Mouse (Mus musculus): ENCODE results near the gene Dnajc15. TPM values are rescaled to one million over a fixed set of nuclear protein-coding genes. Genes with fewer than 3 reads are reported as not detected.
A peak's percentile ranks its signal among the peaks of the same experiment; 100 is the strongest.

The Dnajc15 gene
- 12.3 and 21.6 TPM in 2 replicates for polyA plus RNA-seq (2012; rRNA removed)

DNA sequence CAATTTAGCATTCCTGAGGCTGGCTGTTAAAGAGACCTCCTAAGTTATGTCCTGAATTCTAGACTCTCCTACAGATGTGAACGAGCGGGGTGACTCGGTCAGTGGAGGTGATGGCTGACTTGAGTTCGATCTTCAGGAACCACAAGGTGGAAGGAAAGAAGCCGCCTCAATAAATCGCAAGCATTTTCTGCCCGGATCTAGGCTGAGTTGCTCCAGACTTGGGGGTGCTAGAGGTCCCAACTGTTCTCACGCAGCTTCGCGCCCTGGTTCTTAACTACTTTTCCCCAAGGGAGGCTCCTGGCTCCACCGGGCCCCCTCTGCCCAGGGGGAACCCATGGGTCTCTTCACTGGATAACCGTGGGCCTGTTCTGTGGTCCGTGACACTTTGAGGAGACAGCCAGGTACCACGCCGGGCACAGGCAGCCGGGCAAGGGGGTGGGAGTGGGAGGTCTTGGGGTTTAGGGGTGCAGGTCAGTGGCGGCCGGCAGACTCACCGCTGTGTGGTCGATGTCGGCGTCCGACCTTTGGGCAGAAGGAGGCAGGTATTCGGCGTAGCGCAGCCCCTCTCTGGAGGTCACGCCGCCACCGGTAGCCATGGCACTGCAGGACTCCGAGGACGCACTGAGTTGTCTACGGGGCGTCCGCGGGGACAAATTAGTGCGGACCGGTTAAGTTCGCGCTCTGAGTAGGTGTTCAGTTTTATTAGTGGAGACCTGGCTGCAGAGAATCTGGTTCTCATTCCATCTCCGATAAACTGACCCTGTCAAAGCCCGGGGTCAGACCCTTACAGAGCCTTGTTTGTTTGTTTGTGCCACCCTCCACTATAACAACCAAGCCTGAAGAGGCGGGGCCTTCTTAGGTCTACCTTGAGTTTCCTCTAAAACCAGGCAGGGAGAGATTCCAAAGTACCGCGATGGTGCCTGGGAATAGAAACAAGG, at the start of gene Dnajc15:
Gene Dnajc15 (minus strand): TSS at position 822 of the 938 bp plus-strand sequence.
- Histone ChIP-seq H3K27ac (ENCODE audit: control insufficient read depth, insufficient read depth, low read length) (peak within 1 kb of the TSS; percentile 67; the same call in 1 of the 2 replicates), H3K4me1 (replicated peaks; ENCODE audit: control insufficient read depth, insufficient read depth, low read length) (peaks cover 10% of the 10 kb centered on the region), H3K36me3 (ENCODE audit: control insufficient read depth, insufficient read depth, low read length) (no peaks in the 10 kb centered on the region; the same call in 1 of the 2 replicates), H3K27me3 (ENCODE audit: control insufficient read depth, insufficient read depth, low read length) (no peaks in the 10 kb centered on the region), H3K4me3 (ENCODE audit: control insufficient read depth, insufficient read depth, low read length) (peak within 1 kb of the TSS; percentile 89)
- WGBS: 2% methylated on average over 44 of the region's 44 CpGs
- TF ChIP-seq CTCF (IDR thresholded peaks at IDR 0.05; ENCODE audit: borderline replicate concordance, control insufficient read depth, extremely low read depth, insufficient read depth, low read length, poor library complexity) (no peak), POLR2A (IDR thresholded peaks at IDR 0.05; ENCODE audit: control insufficient read depth, extremely low read depth, insufficient read depth, low read length, poor library complexity) (peak; percentile 54)
- peak; percentile 89 for DNase-seq

DNA sequence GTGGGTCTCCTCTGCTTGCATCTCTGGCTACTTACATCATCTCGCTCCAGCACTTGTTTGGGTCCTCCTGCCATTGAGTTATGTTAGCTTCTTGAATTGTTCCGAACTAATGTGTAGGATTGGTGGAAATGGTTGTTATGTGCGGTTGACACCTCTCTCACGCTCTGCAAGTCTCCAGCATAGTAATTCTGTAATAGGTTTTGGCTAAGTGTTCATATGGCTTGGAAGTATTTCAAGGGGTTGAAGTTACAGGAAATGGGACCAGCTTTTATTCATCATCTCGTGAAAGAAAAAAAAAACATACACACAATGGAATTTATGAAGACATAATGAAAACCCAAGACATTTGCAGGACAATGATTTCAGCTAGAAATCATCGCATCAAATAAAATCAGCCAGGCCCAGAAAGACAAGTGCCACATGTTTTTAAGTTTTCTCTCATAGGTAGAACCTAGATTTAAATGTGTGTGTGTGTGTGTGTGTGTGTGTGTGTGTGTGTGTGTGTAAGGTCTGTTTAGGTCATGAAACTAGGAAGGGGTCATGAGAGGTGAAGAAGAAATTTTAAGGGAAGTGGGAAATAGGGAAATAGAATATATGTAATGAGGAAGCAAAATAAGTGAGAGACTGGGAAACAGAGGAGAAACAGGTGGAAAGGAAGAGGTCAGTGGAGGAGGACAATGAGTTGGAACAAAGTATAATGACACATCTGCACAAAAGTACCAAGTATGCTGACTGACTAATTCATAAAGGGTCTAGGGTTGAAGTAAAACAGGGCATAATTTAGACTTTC, 48.3 kb upstream of the Dnajc15 start:
- WGBS: 86% methylated on average over 6 of the region's 6 CpGs
- H3K4me1 ChIP-seq (replicated peaks; ENCODE audit: control insufficient read depth, insufficient read depth, low read length): no peaks in the 10 kb centered on the region; the same call in 1 of the 2 replicates
- H3K27me3 ChIP-seq (ENCODE audit: control insufficient read depth, insufficient read depth, low read length): no peaks in the 10 kb centered on the region
- peaks cover 14% of the 10 kb centered on the region for H3K36me3 ChIP-seq (ENCODE audit: control insufficient read depth, insufficient read depth, low read length)
- no peak for TF ChIP-seq POLR2A (IDR thresholded peaks at IDR 0.05; ENCODE audit: control insufficient read depth, extremely low read depth, insufficient read depth, low read length, poor library complexity)
- no peak for TF ChIP-seq CTCF (IDR thresholded peaks at IDR 0.05; ENCODE audit: borderline replicate concordance, control insufficient read depth, extremely low read depth, insufficient read depth, low read length, poor library complexity)
- DNase-seq: no peak
- H3K4me3 ChIP-seq (ENCODE audit: control insufficient read depth, insufficient read depth, low read length): no peak overlapping the region
- no peak overlapping the region for H3K27ac ChIP-seq (ENCODE audit: control insufficient read depth, insufficient read depth, low read length)

GRCm38 (mm10) chr14:77921641-77922040, 46.7 kb upstream of the Dnajc15 start:
- TF ChIP-seq POLR2A (IDR thresholded peaks at IDR 0.05; ENCODE audit: control insufficient read depth, extremely low read depth, insufficient read depth, low read length, poor library complexity): no peak
- TF ChIP-seq CTCF (IDR thresholded peaks at IDR 0.05; ENCODE audit: borderline replicate concordance, control insufficient read depth, extremely low read depth, insufficient read depth, low read length, poor library complexity): no peak
- Histone ChIP-seq H3K27me3 (ENCODE audit: control insufficient read depth, insufficient read depth, low read length) (no peaks in the 10 kb centered on the region), H3K36me3 (ENCODE audit: control insufficient read depth, insufficient read depth, low read length) (peaks cover 14% of the 10 kb centered on the region), H3K4me1 (replicated peaks; ENCODE audit: control insufficient read depth, insufficient read depth, low read length) (no peaks in the 10 kb centered on the region; the same call in 1 of the 2 replicates), H3K4me3 (ENCODE audit: control insufficient read depth, insufficient read depth, low read length) (no peak overlapping the region), H3K27ac (ENCODE audit: control insufficient read depth, insufficient read depth, low read length) (no peak overlapping the region)
- no peak for DNase-seq
- 92% methylated on average over 8 of the region's 8 CpGs for WGBS

DNA sequence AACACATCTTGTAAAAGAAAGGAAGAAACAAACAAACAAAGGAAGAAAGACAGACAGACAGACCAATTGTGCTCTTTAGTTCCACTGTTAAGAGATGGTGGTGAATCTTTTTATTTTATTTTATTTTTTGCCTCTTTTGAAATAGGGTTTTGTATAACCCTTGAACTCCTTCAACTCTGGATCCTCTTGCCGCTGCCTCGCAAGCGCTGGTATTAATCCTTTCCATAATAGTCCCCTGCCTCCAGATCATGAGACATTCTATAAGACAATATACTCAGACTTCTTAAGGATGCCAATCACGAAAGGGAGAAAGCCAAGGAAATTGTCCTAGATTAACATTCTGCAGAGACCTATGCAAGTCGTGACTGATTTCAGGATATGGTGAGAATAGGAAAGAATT, 40.9 kb upstream of the Dnajc15 start:
- no peak for DNase-seq
- Histone ChIP-seq H3K27me3 (ENCODE audit: control insufficient read depth, insufficient read depth, low read length) (no peaks in the 10 kb centered on the region), H3K4me1 (replicated peaks; ENCODE audit: control insufficient read depth, insufficient read depth, low read length) (no peaks in the 10 kb centered on the region), H3K27ac (ENCODE audit: control insufficient read depth, insufficient read depth, low read length) (no peak overlapping the region), H3K4me3 (ENCODE audit: control insufficient read depth, insufficient read depth, low read length) (no peak overlapping the region), H3K36me3 (ENCODE audit: control insufficient read depth, insufficient read depth, low read length) (peaks cover 8% of the 10 kb centered on the region)
- no peak for TF ChIP-seq POLR2A (IDR thresholded peaks at IDR 0.05; ENCODE audit: control insufficient read depth, extremely low read depth, insufficient read depth, low read length, poor library complexity)
- no peak for TF ChIP-seq CTCF (IDR thresholded peaks at IDR 0.05; ENCODE audit: borderline replicate concordance, control insufficient read depth, extremely low read depth, insufficient read depth, low read length, poor library complexity)
- WGBS: 97% methylated on average over 5 of the region's 5 CpGs

DNA sequence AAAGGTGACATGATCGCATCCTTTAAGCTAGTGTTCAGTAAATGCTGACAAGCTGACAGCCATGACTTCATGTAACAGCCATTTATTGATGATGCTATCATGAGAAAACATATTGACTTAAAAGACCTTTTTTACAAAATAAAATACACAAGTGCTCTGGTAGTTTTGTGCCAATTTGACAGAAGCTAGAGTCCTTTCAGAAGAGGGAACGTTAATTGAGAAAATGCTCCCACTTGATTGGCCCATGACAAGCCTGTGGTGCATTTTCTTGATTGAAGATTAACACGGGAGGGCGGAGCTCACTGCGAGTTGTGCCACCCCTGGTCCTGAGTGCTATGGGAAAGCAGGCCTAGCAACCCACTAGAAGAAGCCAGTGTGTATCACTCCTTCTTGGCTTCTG, 31.7 kb upstream of the Dnajc15 start:
- Histone ChIP-seq H3K27me3 (ENCODE audit: control insufficient read depth, insufficient read depth, low read length) (no peaks in the 10 kb centered on the region), H3K4me3 (ENCODE audit: control insufficient read depth, insufficient read depth, low read length) (no peak overlapping the region), H3K4me1 (replicated peaks; ENCODE audit: control insufficient read depth, insufficient read depth, low read length) (peaks cover 17% of the 10 kb centered on the region), H3K36me3 (ENCODE audit: control insufficient read depth, insufficient read depth, low read length) (0 out of 2 replicates have a peak, but pooled peaks cover 3% of the 10 kb centered on the region), H3K27ac (ENCODE audit: control insufficient read depth, insufficient read depth, low read length) (no peak overlapping the region)
- TF ChIP-seq POLR2A (IDR thresholded peaks at IDR 0.05; ENCODE audit: control insufficient read depth, extremely low read depth, insufficient read depth, low read length, poor library complexity): no peak
- no peak for TF ChIP-seq CTCF (IDR thresholded peaks at IDR 0.05; ENCODE audit: borderline replicate concordance, control insufficient read depth, extremely low read depth, insufficient read depth, low read length, poor library complexity)
- WGBS: 90% methylated on average over 5 of the region's 5 CpGs
- no peak for DNase-seq

- Histone ChIP-seq H3K27me3 (ENCODE audit: control insufficient read depth, insufficient read depth, low read length) (no peaks in the 10 kb centered on the region), H3K4me3 (ENCODE audit: control insufficient read depth, insufficient read depth, low read length) (peak overlapping the region; percentile 33), H3K36me3 (ENCODE audit: control insufficient read depth, insufficient read depth, low read length) (0 out of 2 replicates have a peak, but pooled peaks cover under 1% of the 10 kb centered on the region), H3K27ac (ENCODE audit: control insufficient read depth, insufficient read depth, low read length) (no peak overlapping the region), H3K4me1 (replicated peaks; ENCODE audit: control insufficient read depth, insufficient read depth, low read length) (peaks cover 17% of the 10 kb centered on the region)
- no peak for TF ChIP-seq POLR2A (IDR thresholded peaks at IDR 0.05; ENCODE audit: control insufficient read depth, extremely low read depth, insufficient read depth, low read length, poor library complexity)
- no peak for TF ChIP-seq CTCF (IDR thresholded peaks at IDR 0.05; ENCODE audit: borderline replicate concordance, control insufficient read depth, extremely low read depth, insufficient read depth, low read length, poor library complexity)
- 30% methylated on average over 5 of the region's 5 CpGs for WGBS
- no peak for DNase-seq
Observed at GRCm38 (mm10) chr14:77905466-77905865, 30.5 kb upstream of the Dnajc15 start.
